Mouse (Mus musculus) liver, embryonic 14.5 days (tissue): ENCODE data around the gene Klhl3.

Experiments
- CTCF ChIP-seq: IDR thresholded peaks from 2 replicates; pipeline ENCODE4 v1.5.1; 2016; ENCODE audit warnings: antibody characterized with exemption, low read depth, control low read depth
- EP300 ChIP-seq: IDR thresholded peaks from 2 replicates; pipeline ENCODE4 v1.6.1; 2016; ENCODE audit warnings: antibody characterized with exemption, low read depth

GRCm38 (mm10) chr13:58148256-58148831 is 35.0 kb upstream of the Klhl3 start:
- no peak for TF ChIP-seq CTCF
- no peak for TF ChIP-seq EP300
